Mouse (Mus musculus): ENCODE measurements around the gene Elovl3. TPM values are rescaled to one million over a fixed set of nuclear protein-coding genes. Genes with fewer than 3 reads are reported as not detected.

The Elovl3 gene
- total RNA-seq, 2 experiments from 2014 or later: not detected

Other genes starting within 250 kb of the Elovl3 start
- 10 to 100 TPM; 16.0 to 19.0 TPM for gene Armh3, start 133.4 kb upstream of the Elovl3 start, total RNA-seq (2021)
- gene Hps6, start 128.4 kb upstream of the Elovl3 start, total RNA-seq (2021): 1 to 10 TPM; 4.9 to 5.5 TPM
- 10 to 100 TPM; 35.3 to 43.9 TPM for gene Pprc1, start 87.0 kb upstream of the Elovl3 start, total RNA-seq (2021)
- gene Ldb1, start 86.7 kb upstream of the Elovl3 start, total RNA-seq (2021): 10 to 100 TPM; 75.3 to 85.3 TPM
- gene Nolc1, start 56.0 kb upstream of the Elovl3 start, total RNA-seq (2021): 10 to 100 TPM; 31.6 to 34.3 TPM
- 10 to 100 TPM; 32.2 to 36.1 TPM for gene Pitx3, start 16.4 kb downstream of the Elovl3 start, total RNA-seq (2021)
- 10 to 100 TPM; 76.4 to 86.9 TPM for gene Gbf1, start 20.6 kb downstream of the Elovl3 start, total RNA-seq (2021)
- 10 to 100 TPM; 19.0 to 20.2 TPM for gene Nfkb2, start 172.4 kb downstream of the Elovl3 start, total RNA-seq (2021)
- gene Psd, start 195.3 kb downstream of the Elovl3 start, total RNA-seq (2021): 1 to 10 TPM; 2.0 to 2.9 TPM
- gene Fbxl15, start 196.3 kb downstream of the Elovl3 start, total RNA-seq (2021): 1 to 10 TPM; 4.4 to 5.1 TPM
- gene Cuedc2, start 206.8 kb downstream of the Elovl3 start, total RNA-seq (2021): 100 to 1,000 TPM; 106 to 120 TPM
- 1 to 10 TPM; 1.7 to 2.5 TPM for gene Mfsd13a, start 209.2 kb downstream of the Elovl3 start, total RNA-seq (2021)
- gene 2310034G01Rik, start 218.4 kb downstream of the Elovl3 start, total RNA-seq (2021): under 1 TPM; 0.59 to 0.70 TPM